Mouse (Mus musculus) macrophage (primary cell): ENCODE data around the gene Olfr117. TPM values are rescaled to one million over a fixed set of nuclear protein-coding genes. Genes with fewer than 3 reads are reported as not detected.
"Not testable (repeated sequence)": the region's sequence is repeated elsewhere in the genome, so short reads cannot be mapped to it uniquely, and the experiment has no call there.

Source experiments
- H3K27ac ChIP-seq: fragments of 350-480 bp; formaldehyde crosslinking; 2 replicates; pipeline ENCODE4 v1.9.0; 2021
- H3K36me3 ChIP-seq: fragments of 350-480 bp; formaldehyde crosslinking; 2 replicates; pipeline ENCODE4 v1.9.0; 2021; ENCODE audit errors: inconsistent target
- H3K4me3 ChIP-seq: fragments of 350-480 bp; formaldehyde crosslinking; 2 replicates; pipeline ENCODE4 v1.9.0; 2021; ENCODE audit errors: inconsistent target
- H3K79me2 ChIP-seq: fragments of 350-480 bp; formaldehyde crosslinking; 2 replicates; pipeline ENCODE4 v1.9.0; 2021; ENCODE audit errors: inconsistent target
- WGBS: methylation state at CpG from one replicate; pipeline ENCODE4 v1.1.7; 2026; ENCODE audit warnings: inconsistent platforms; ENCODE audit not compliant: missing documents; 5-methylcytosine and 5-hydroxymethylcytosine counted together
- polyA plus RNA-seq: library from polyadenylated mRNA; stranded (reverse); fragments of 250-400 nt; gene quantifications from 3 replicates; pipeline ENCODE4 v1.2.4, GENCODE M21; 2018; ENCODE audit warnings: inconsistent platforms
- total RNA-seq, 78 experiments: library from RNA; depleted of rRNA; stranded (reverse); fragments of 250-400 nt; gene quantifications; 1 replicate in 9 of 78; 2 replicates in 24 of 78; 3 replicates in 43 of 78; 4 replicates in 2 of 78; pipeline ENCODE4 v1.2.4; 2018; ENCODE audit warnings: inconsistent platforms in 56 of 78

Olfr117 gene
- total RNA-seq (2018; cell fraction: chromatin; rRNA removed): not detected
- total RNA-seq (2018; cell fraction: cytosol; rRNA removed): not detected
- not detected for total RNA-seq (2018; cell fraction: nucleus; rRNA removed)
- not detected in 3 replicates for polyA plus RNA-seq

GRCm38 (mm10) chr17:37663682-37664081 is at the start of gene Olfr117:
TSS of gene Olfr117 (minus strand) at chr17:37663782.
- 71% methylated on average over 1 of the region's 1 CpGs for WGBS
- Histone ChIP-seq H3K79me2 (no peaks in the 10 kb centered on the region), H3K4me3 (no peak within 1 kb of the TSS), H3K27ac (no peak within 1 kb of the TSS), H3K36me3 (no peaks in the 10 kb centered on the region)

GRCm38 (mm10) chr17:37696264-37696663 is 32.7 kb upstream of the Olfr117 start, which contains the start of gene Olfr119:
TSS of gene Olfr119 (plus strand) at chr17:37696564.
- not testable (repeated sequence) for H3K27ac ChIP-seq, H3K79me2 ChIP-seq, H3K4me3 ChIP-seq, H3K36me3 ChIP-seq
- 86% methylated on average over 1 of the region's 1 CpGs for WGBS

GRCm38 (mm10) chr17:37666688-37667087 is 3.1 kb upstream of the Olfr117 start, which contains the start of gene Olfr118:
TSS of gene Olfr118 (plus strand) at chr17:37666988.
- Histone ChIP-seq H3K4me3 (no peak within 1 kb of the TSS), H3K79me2 (no peaks in the 10 kb centered on the region), H3K36me3 (no peaks in the 10 kb centered on the region), H3K27ac (no peak within 1 kb of the TSS)
- 67% methylated on average over 2 of the region's 2 CpGs for WGBS

GRCm38 (mm10) chr17:37627009-37627408 is 36.6 kb downstream of the Olfr117 start, which contains the start of the genes Olfr115 and Olfr116:
TSS of gene Olfr115 (minus strand) at chr17:37627109.
TSS of gene Olfr116 (minus strand) at chr17:37627199.
- Histone ChIP-seq H3K4me3 (no peak within 1 kb of the TSS), H3K79me2 (no peaks in the 10 kb centered on the region), H3K36me3 (no peaks in the 10 kb centered on the region), H3K27ac (no peak within 1 kb of the TSS)
- 77% methylated on average over 2 of the region's 2 CpGs for WGBS

Other genes with a start within 250 kb of the Olfr117 start
- not detected in 3 replicates for gene Olfr108, start 218.3 kb downstream of the Olfr117 start, polyA plus RNA-seq
- gene Olfr109, start 204.9 kb downstream of the Olfr117 start, polyA plus RNA-seq: not detected in 3 replicates
- gene H2-M2, start 180.2 kb downstream of the Olfr117 start, polyA plus RNA-seq: 1.0 to 2.2 TPM (median 1.7 TPM) in 3 replicates
- gene Olfr110, start 171.3 kb downstream of the Olfr117 start, polyA plus RNA-seq: 1.6 to 2.2 TPM (median 1.9 TPM) in 3 replicates
- gene Olfr111, start 155.8 kb downstream of the Olfr117 start, polyA plus RNA-seq: 3.2 to 5.6 TPM (median 4.0 TPM) in 3 replicates
- gene Olfr112, start 94.3 kb downstream of the Olfr117 start, polyA plus RNA-seq: not detected in 3 replicates
- gene Olfr113, start 86.1 kb downstream of the Olfr117 start, polyA plus RNA-seq: not detected in 3 replicates
- gene Olfr114, start 71.0 kb downstream of the Olfr117 start, polyA plus RNA-seq: not detected in 3 replicates
- not detected in 3 replicates for gene Olfr115, start 36.7 kb downstream of the Olfr117 start, polyA plus RNA-seq
- not detected in 3 replicates for gene Olfr116, start 36.6 kb downstream of the Olfr117 start, polyA plus RNA-seq
- not detected in 3 replicates for gene Olfr118, start 3.2 kb upstream of the Olfr117 start, polyA plus RNA-seq
- gene Olfr119, start 32.8 kb upstream of the Olfr117 start, polyA plus RNA-seq: not detected in 3 replicates
- not detected in 3 replicates for gene Olfr120, start 58.0 kb upstream of the Olfr117 start, polyA plus RNA-seq
- gene Olfr121, start 85.1 kb upstream of the Olfr117 start, polyA plus RNA-seq: not detected in 3 replicates
- not detected in 3 replicates for gene Olfr122, start 104.8 kb upstream of the Olfr117 start, polyA plus RNA-seq
- not detected in 3 replicates for gene Olfr123, start 129.7 kb upstream of the Olfr117 start, polyA plus RNA-seq
- not detected in 3 replicates for gene Olfr124, start 136.1 kb upstream of the Olfr117 start, polyA plus RNA-seq
- gene Olfr125, start 169.2 kb upstream of the Olfr117 start, polyA plus RNA-seq: not detected in 3 replicates
- not detected in 3 replicates for gene Olfr126, start 183.7 kb upstream of the Olfr117 start, polyA plus RNA-seq
- gene Olfr127, start 236.7 kb upstream of the Olfr117 start, polyA plus RNA-seq: not detected in 3 replicates